Mouse (Mus musculus): ENCODE data around the gene Olig1.

GRCm38 (mm10) chr16:91303776-91304709, 34.5 kb downstream of the Olig1 start:
- TF ChIP-seq CTCF (IDR thresholded peaks at IDR 0.05; ENCODE audit: low read depth) = no peak
- TF ChIP-seq EP300 (IDR thresholded peaks at IDR 0.05; ENCODE audit: low read depth) = no peak

All from liver, postnatal 0 days (tissue).